9 mouse cellular contexts compared by ENCODE assay signal in the genomic region with DNA sequence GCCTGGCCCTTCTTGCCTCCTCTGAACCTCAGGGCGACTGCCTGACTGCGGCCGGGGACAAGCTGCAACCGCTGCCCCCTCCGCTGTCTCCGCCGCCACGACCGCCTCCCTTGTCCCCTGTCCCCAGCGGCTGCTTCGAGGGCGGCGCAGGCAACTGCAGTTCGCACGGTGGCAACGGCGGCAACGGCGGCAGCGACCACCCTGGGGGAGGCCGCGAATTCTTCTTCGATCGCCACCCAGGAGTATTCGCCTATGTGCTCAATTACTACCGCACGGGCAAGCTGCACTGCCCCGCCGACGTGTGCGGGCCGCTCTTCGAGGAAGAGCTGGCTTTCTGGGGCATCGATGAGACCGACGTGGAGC. TPM values are rescaled to one million over a fixed set of nuclear protein-coding genes. Genes with fewer than 3 reads are reported as not detected.
A peak's percentile ranks its signal among the peaks of the same experiment; 100 is the strongest.
DNase-seq lines count a peak whose midpoint lies in the region; ATAC-seq and TF ChIP-seq lines count a peak whose summit lies in the region.
"Had no signal": no experiment of that assay in that cellular context is flagged by ENCODE, and none has a peak within 500 bp of the region (broad histone marks: within the 10 kb centered on the region; RNA-seq: fewer than 3 reads in every experiment).

No protein-coding gene starts in this region.

- H3K27ac ChIP-seq in heart, embryonic 10.5 days: peak overlapping the region; percentile 14; the same call in 1 of the 2 replicates
- H3K27ac ChIP-seq in ES-E14 (ENCODE audit: insufficient read depth, low read depth, low read length, poor library complexity, severe bottlenecking): no peak overlapping the region
- no peak overlapping the region for H3K27ac ChIP-seq in forebrain, embryonic 12.5 days
- no peak overlapping the region for H3K27ac ChIP-seq in kidney, postnatal 0 days

- H3K9me3 ChIP-seq in heart, embryonic 10.5 days: no peaks in the 10 kb centered on the region
- H3K9me3 ChIP-seq in ES-E14 (ENCODE audit: control insufficient read depth, insufficient read depth, low read depth, low read length): no peaks in the 10 kb centered on the region
- H3K9me3 ChIP-seq in forebrain, embryonic 12.5 days: no peaks in the 10 kb centered on the region
- H3K9me3 ChIP-seq in kidney, postnatal 0 days (replicated peaks; ENCODE audit: low read length): no peaks in the 10 kb centered on the region

- ATAC-seq in forebrain, embryonic 12.5 days (ENCODE audit: low FRiP score): peak; percentile 70
- ATAC-seq in kidney, postnatal 0 days (replicated peaks; ENCODE audit: low FRiP score, low read depth): no peak

- peak overlapping the region; percentile 64 for H3K4me3 ChIP-seq in heart, embryonic 10.5 days
- peak overlapping the region; percentile 28 to 55 for H3K4me3 ChIP-seq in ES-E14 (ENCODE audit: insufficient read depth in 1 of 2, low read depth in 1 of 2, low read length in 2 of 2, poor library complexity in 1 of 2, severe bottlenecking in 1 of 2)
- H3K4me3 ChIP-seq in forebrain, embryonic 12.5 days (replicated peaks): peak overlapping the region; percentile 51
- peak overlapping the region; percentile 60 for H3K4me3 ChIP-seq in kidney, postnatal 0 days (replicated peaks; ENCODE audit: low read depth, low read length)

- in situ Hi-C loops in ES-E14 (cut with MboI; ENCODE audit: low sequenced_read_pairs in 2 of 2, unreplicated experiment in 2 of 2): no loop called here

- peak overlapping the region; percentile 95 for H3K4me2 ChIP-seq in forebrain, embryonic 12.5 days
- H3K4me2 ChIP-seq in kidney, postnatal 0 days (ENCODE audit: low read length): peak overlapping the region; percentile 93

- peak overlapping the region; percentile 14; the same call in 1 of the 2 replicates for H3K9ac ChIP-seq in ES-E14 (ENCODE audit: insufficient read depth, low read depth, low read length, poor library complexity, severe bottlenecking)
- peak overlapping the region; percentile 49 for H3K9ac ChIP-seq in forebrain, embryonic 12.5 days
- H3K9ac ChIP-seq in kidney, postnatal 0 days (ENCODE audit: low read depth, low read length): peak overlapping the region; percentile 40; the same call in 1 of the 2 replicates

- TF ChIP-seq CTCF in kidney, postnatal 0 days (IDR thresholded peaks at IDR 0.05; ENCODE audit: low read depth): no peak

- WGBS in heart, embryonic 10.5 days: under 1% methylated on average over 36 of the region's 36 CpGs
- under 1% methylated on average over 34 of the region's 36 CpGs for WGBS in forebrain, embryonic 12.5 days
- WGBS in kidney, postnatal 0 days: 1% methylated on average over 36 of the region's 36 CpGs

- peaks cover 58% of the 10 kb centered on the region for H3K27me3 ChIP-seq in heart, embryonic 10.5 days (ENCODE audit: insufficient read depth, poor library complexity, severe bottlenecking)
- H3K27me3 ChIP-seq in forebrain, embryonic 12.5 days: peaks cover 53% of the 10 kb centered on the region
- H3K27me3 ChIP-seq in kidney, postnatal 0 days (ENCODE audit: insufficient read depth, low read length): 0 out of 2 replicates have a peak, but pooled peaks cover 4% of the 10 kb centered on the region

- no peaks in the 10 kb centered on the region for H3K36me3 ChIP-seq in heart, embryonic 10.5 days
- no peaks in the 10 kb centered on the region for H3K36me3 ChIP-seq in ES-E14 (ENCODE audit: control insufficient read depth, insufficient read depth, low read length, poor library complexity, severe bottlenecking)
- H3K36me3 ChIP-seq in forebrain, embryonic 12.5 days (replicated peaks): no peaks in the 10 kb centered on the region
- no peaks in the 10 kb centered on the region for H3K36me3 ChIP-seq in kidney, postnatal 0 days (ENCODE audit: insufficient read depth, low read length)
- H3K36me3 ChIP-seq: G1E had no signal

- intact Hi-C loops in heart, postnatal 25 days (cut with DNase I): no loop called here

- DNase-seq in heart, embryonic 10.5 days (ENCODE audit: low spot score): no peak
- no peak for DNase-seq in heart, postnatal 25 days (ENCODE audit: low spot score)
- no peak for DNase-seq in ES-E14 (ENCODE audit: low read depth, low spot score)
- peak; percentile 22 for DNase-seq in kidney, postnatal 0 days (ENCODE audit: low spot score)
- peak; percentile 52 for DNase-seq in neural tube, embryonic 10.5 days (ENCODE audit: extremely low spot score, low spot score)
- DNase-seq in layer of hippocampus, adult 9-10 months (ENCODE audit: low spot score): no peak
- no peak for DNase-seq in layer of hippocampus, postnatal 25 days (ENCODE audit: extremely low spot score in 1 of 2, low spot score in 1 of 2)

- H3K4me1 ChIP-seq in heart, embryonic 10.5 days: peaks cover 23% of the 10 kb centered on the region
- H3K4me1 ChIP-seq in ES-E14 (ENCODE audit: control insufficient read depth in 2 of 2, insufficient read depth in 2 of 2, low read length in 2 of 2, poor library complexity in 1 of 2): peaks cover 0 to 3% of the 10 kb centered on the region in 2 experiments; a peak in 1 of 4 replicates
- H3K4me1 ChIP-seq in forebrain, embryonic 12.5 days: peaks cover 18% of the 10 kb centered on the region
- 0 out of 2 replicates have a peak, but pooled peaks cover 7% of the 10 kb centered on the region for H3K4me1 ChIP-seq in kidney, postnatal 0 days (replicated peaks; ENCODE audit: insufficient read depth, low read length)

TF ChIP-seq in ES-E14, 5 proteins besides CTCF, POLR2A, EP300 and RAD21:
- TF ChIP-seq CHD2 (IDR thresholded peaks at IDR 0.05; ENCODE audit: low read depth, low read length): no peak
- TF ChIP-seq ZNF384 (IDR thresholded peaks at IDR 0.05; ENCODE audit: low read depth, low read length): no peak
- no peak for TF ChIP-seq MAFK (IDR thresholded peaks at IDR 0.05; ENCODE audit: insufficient read depth, low read depth, low read length)
- no peak for TF ChIP-seq ZC3H11A (IDR thresholded peaks at IDR 0.05; ENCODE audit: borderline replicate concordance, low read depth, low read length)
- no peak for TF ChIP-seq HCFC1 (IDR thresholded peaks at IDR 0.05; ENCODE audit: borderline replicate concordance, insufficient read depth, low read length)

RNA-seq across cellular contexts. Expression of a gene that starts 0.9 kb away (rescaled TPM):
- polyA plus RNA-seq in heart, embryonic 10.5 days (2016; fragmentation: Nextera tagmentation; extraction: Ambion mirVana): 0.50 and 0.64 TPM in 2 replicates
- under 1 TPM; 0.39 to 0.42 TPM for total RNA-seq in heart, postnatal 25 days (2021)
- 0.21 and 0.58 TPM in 2 replicates for total RNA-seq in ES-E14 (2012; rRNA removed)
- 1.6 and 1.8 TPM in 2 replicates for polyA plus RNA-seq in forebrain, embryonic 12.5 days (2016; fragmentation: Nextera tagmentation; extraction: Ambion mirVana)
- 7.7 and 7.9 TPM in 2 replicates for polyA plus RNA-seq in kidney, postnatal 0 days (2015; fragmentation: Nextera tagmentation; extraction: Ambion mirVana)
- total RNA-seq in layer of hippocampus, postnatal 25 days (2021): 10 to 100 TPM; 79.4 to 82.8 TPM
- polyA plus RNA-seq: G1E had no signal

Comparison
In these comparisons a context has a peak if more than half of its experiments do, and no peak if none do; other contexts are left out.
1. DNase-seq: peak in kidney, postnatal 0 days (single experiment) and neural tube, embryonic 10.5 days (single experiment); none in heart, embryonic 10.5 days (single experiment), heart, postnatal 25 days (single experiment), ES-E14 (single experiment), layer of hippocampus, adult 9-10 months (single experiment) and layer of hippocampus, postnatal 25 days (0 of 2).
2. RNA of a gene that starts 0.9 kb away (total RNA-seq): 79.4 to 82.8 TPM in layer of hippocampus, postnatal 25 days; 0.21 to 0.58 TPM in ES-E14 and 0.39 to 0.42 TPM in heart, postnatal 25 days; every median in the first group is over 10 times any median in the second.
3. Peak in every context shown above with its lines, with median percentiles within 50 percentile points of each other: H3K4me3 ChIP-seq and H3K9ac ChIP-seq.